Mouse (Mus musculus) thymus, adult 2 months (tissue): ENCODE measurements around the gene Epha3.

ENCODE experiments used
- CTCF ChIP-seq: fragments of 200-500 bp; IDR thresholded peaks from 2 replicates; pipeline ENCODE4 v1.5.1; 2012; ENCODE audit warnings: mild to moderate bottlenecking, control low read depth, low read length, moderate library complexity, borderline replicate concordance; ENCODE audit not compliant: control insufficient read depth, poor library complexity, insufficient read depth; ENCODE audit errors: extremely low read depth
- POLR2A ChIP-seq: fragments of 200-500 bp; IDR thresholded peaks from 2 replicates; pipeline ENCODE4 v1.6.1; 2012; ENCODE audit warnings: mild to moderate bottlenecking, low read length, control low read depth, moderate library complexity; ENCODE audit not compliant: control insufficient read depth, poor library complexity, insufficient read depth; ENCODE audit errors: extremely low read depth

DNA sequence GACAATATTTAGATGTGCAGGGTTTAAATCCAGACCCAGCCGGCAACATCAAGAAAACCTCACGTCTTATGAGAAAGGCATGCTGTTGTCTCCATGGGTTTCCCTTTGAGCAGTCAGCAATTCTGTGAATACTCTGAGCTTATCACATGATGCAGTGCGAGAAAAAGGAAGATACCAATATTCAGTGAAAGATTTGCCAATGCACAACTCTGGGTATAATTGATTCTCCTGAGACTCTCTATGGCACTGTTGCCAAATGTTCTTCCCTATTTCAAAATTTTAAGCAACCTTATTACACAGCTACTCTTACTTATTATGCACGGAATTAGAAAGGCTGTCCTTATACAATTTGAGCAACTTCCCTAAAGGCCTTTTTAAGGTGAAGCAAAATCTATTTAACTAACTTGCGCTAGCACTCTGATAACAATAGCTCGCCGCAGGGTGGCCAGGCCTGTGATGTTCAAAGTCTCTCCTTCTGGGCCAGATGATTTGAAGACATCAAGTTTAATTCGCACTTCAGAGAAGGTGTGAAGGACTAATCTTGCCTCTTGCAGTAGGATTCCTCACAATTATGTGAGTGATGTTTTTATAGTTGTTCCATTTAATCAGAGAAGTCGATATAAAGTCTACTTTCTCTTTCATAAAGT is 120.6 kb downstream of the Epha3 start:
- no peak for TF ChIP-seq CTCF
- no peak for TF ChIP-seq POLR2A
